Mouse (Mus musculus): ENCODE data around the gene Stum. TPM values are rescaled to one million over a fixed set of nuclear protein-coding genes. Genes with fewer than 3 reads are reported as not detected.
A peak's percentile ranks its signal among the peaks of the same experiment; 100 is the strongest.
"Not testable (repeated sequence)": the region's sequence is repeated elsewhere in the genome, so short reads cannot be mapped to it uniquely, and the experiment has no call there.

The Stum gene
- total RNA-seq (2022), result under 1 TPM; 0.12 to 0.75 (median 0.56) TPM

DNA sequence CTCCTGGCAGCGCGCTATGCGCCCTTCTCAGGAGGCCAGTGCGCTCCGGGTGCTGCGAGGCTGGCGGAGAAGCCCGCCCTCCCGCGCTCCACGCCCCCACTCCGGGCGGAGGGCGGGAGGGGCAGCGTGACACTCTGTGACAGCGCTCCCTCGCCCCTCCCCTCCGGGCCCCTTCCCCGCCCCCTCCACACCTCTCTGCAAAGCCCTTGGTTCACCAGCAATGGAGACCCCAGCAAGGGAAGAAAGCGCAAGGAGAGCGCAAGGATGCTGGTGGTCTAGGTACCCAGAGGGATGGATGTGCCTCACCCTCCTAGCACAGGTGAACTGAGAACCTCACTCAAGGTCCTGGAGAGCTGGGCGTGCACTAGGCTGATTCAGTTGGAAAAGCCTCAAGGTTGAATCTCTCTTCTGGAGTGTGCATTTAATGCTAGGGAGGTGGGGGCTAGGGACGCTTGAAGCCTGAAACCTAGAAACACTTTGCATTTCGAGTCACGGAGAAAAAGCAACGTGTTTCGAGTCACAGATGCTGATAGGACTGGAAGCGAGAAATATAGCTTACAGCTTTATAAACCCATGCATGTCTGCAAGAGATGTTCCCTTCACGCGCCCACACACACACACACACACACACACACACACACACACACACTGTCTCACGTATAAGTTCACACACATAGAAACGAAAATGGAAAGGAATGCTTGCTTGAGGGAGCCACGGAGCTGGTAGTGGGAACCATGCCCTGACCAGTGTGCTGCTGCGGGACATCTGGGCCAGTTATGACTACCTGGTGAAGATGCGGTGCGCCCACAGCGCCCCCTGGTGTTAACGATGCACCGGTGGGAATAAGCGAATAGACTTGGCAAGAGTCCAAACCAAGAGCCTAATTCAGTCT, at the start of gene Stum:
Gene Stum (minus strand): TSS at position 106 of the 893 bp plus-strand sequence.
- DNase-seq (ENCODE audit: low spot score in 2 of 2), result peak; percentile 64 to 78

DNA sequence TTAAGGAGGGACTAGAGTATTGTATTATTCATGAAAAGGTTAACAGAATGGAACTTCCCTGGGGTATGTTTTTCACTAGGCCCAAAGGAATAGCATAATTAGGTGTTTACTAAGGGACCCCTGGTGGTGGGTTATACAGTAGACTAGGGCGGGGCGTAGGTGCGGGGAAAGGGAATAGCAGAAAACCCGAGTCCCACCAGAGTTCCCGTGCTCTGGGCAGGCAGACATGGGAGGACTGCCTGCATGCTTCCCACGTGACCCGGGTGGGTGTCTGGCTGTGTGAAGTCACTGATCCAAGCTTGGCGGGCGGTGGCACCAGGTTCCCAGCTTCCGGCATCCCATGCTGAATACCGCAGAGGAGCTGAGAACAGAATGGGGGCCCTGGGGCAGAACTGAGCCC, 49.4 kb upstream of the Stum start:
- no peak for DNase-seq (ENCODE audit: low spot score in 2 of 2)

DNA sequence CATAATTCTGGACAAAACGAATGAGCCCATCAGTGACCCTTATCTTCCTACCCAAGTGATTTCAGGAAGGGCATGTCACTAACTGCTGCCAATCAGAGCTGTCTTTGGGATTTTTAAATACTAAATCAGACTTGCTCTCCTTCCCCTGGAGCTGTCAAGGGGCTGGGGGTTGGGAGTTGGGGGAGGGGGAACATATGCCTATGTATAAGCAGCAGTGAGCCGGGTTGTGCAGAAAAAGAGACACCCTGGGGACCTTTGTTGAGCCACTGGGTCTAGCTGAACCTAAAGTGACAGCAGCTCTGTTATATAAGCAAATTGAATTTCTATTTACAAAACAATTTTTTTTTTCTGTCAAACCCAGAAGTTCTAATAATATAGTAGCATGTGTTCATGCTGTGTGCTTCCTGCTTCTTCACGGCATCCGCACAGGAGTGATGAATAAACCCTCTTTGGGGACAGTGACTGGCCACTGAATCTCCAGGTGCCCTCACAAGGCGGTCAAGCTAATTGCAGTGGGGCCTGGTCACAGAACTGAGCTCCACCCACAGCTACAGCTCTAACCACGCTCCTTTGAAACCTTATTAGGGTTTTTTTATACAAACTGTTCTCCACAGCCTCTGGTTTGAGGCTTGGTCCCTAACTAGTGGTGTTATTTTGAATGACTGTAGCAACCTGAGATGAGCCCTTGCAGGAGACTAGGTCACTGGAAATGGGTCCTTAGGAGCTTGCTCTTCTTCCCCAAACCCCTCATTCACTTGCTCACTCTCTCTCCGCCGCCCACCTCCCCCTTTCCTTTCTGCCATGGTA, 47.4 kb upstream of the Stum start:
- DNase-seq (ENCODE audit: low spot score in 2 of 2), result no peak

DNA sequence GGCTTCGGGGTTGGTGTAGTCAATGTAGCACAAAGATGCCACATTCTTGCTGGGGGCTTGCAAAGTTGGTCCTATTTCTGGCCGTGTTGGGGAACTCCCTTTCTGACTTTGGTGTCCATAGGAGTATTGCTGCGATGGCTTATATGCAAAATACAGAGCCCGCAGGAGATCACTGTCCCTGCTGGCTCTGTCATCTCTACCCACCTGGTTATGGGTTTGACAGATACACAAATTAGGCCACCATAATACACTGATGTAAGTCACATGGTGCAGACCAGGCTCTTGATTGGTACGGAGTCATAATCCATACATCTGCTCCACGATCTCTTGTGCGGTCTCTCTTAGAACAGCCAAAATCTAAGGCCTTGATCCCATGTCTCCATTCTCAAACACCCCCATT, 46.5 kb upstream of the Stum start:
- DNase-seq (ENCODE audit: low spot score in 2 of 2), result no peak

DNA sequence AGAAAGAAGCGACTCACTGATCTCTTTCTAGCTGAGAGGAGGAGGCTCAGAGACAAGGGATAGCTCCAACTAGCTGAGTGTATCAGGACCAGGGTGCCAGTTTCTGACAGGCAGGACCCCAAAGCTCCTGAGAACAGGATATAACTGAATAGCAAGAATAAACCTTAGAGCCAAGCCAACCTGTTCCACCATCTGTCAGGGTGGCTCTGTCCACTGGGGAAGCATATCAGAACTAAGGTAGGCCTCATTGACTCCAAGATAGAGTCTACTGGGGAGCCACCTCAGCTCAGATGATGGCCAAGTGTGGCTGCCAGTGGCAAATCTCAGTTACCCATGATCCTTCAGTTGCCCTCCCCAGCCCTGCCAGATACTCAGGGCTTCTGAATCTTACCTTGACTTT, 42.0 kb upstream of the Stum start:
- DNase-seq (ENCODE audit: low spot score in 2 of 2), result no peak

DNA sequence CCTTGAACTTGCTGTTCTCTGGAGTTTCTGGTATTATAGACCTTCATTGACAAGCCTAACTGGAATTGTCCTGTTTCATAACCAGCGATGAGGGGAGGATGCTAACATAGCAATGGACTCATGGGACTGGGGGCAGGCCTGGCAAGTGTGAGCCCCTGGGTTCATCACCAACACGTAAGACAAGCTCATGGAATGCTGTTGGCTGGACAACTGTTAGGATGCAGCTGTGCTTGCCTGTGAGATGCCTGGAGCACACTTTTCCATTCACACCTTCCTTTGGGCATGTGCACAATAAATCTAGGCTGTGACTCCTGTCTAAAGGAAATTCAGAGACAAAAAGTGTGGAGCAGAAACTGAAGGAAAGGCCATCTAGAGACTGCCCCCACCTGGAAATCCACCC, 40.0 kb upstream of the Stum start:
- DNase-seq (ENCODE audit: low spot score in 2 of 2), result no peak

DNA sequence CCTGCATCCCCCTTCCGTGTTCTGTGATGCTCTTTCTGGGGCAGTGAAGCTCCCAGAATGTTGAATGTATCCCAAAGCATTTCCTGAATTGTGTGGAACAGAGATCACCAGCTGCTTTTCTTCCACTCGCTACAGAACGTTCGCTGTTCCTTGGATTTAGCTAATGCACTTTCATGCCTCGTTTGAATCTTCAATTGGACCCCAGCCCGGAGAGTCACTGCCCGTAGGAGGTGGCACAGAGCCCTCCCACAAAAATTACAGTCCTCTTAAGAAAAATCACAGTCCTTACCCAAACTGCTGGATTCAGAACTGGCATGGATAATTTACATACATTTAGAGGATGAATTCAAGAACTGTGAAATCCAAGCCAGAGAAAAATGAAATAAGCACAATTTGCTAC, 36.9 kb upstream of the Stum start:
- no peak for DNase-seq (ENCODE audit: low spot score in 2 of 2)

DNA sequence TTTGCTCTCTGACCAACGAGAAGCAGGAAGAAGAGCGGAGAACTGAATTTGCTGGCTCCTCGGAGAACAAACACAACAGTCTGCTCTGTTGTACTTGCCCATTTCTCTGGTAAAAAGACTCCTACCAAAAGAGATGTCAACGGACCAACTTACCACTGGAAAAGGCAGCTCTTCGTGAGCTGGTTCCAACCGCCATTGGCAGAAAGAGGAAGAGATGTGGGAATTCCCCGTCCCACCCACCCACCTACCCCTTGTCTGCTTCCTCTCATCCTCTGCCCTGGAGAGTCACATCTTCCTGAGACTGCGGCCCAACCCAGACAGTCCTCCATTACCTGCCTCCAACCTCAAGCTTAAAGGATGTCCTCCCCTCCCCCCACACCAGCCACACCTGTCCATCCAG, 36.2 kb upstream of the Stum start:
- DNase-seq (ENCODE audit: low spot score in 2 of 2), result no peak

DNA sequence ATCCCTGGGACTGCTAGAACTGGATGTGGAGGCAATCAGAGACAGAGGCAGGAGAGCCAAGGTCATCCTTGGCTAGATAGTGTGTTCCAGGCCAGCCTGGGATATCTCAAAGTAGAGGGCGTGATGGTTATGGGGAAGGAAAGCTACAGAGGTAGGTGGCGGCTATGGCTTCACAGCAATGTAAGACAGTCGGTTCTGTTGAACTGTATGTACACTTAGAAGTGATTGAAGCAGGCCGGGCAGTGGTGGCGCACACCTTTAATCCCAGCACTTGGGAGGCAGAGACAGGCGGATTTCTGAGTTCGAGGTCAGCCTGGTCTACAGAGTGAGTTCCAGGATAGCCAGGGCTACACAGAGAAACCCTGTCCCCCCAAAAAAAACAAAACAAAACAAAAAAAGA, 35.6 kb upstream of the Stum start:
- not testable (repeated sequence) for DNase-seq (ENCODE audit: low spot score in 2 of 2)

DNA sequence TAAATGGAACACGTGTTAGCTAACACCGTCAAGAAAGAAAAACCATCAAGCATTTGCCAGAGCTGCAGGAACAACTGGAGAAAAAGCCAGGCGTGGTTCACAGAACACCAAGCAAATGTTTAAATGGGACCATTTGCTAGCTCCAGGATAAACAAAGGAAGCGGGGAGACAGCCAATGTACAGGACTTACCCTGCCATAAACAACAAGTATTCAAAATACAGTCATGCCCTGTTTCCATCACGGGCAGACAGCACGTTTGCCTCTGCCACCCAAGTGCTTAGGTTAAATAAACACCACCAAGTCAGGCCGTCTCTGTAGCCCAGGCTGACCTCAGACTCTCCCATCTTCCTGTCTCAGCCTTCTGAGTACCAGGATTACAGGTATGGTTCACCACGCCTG, 35.1 kb upstream of the Stum start:
- DNase-seq (ENCODE audit: low spot score in 2 of 2), result no peak

DNA sequence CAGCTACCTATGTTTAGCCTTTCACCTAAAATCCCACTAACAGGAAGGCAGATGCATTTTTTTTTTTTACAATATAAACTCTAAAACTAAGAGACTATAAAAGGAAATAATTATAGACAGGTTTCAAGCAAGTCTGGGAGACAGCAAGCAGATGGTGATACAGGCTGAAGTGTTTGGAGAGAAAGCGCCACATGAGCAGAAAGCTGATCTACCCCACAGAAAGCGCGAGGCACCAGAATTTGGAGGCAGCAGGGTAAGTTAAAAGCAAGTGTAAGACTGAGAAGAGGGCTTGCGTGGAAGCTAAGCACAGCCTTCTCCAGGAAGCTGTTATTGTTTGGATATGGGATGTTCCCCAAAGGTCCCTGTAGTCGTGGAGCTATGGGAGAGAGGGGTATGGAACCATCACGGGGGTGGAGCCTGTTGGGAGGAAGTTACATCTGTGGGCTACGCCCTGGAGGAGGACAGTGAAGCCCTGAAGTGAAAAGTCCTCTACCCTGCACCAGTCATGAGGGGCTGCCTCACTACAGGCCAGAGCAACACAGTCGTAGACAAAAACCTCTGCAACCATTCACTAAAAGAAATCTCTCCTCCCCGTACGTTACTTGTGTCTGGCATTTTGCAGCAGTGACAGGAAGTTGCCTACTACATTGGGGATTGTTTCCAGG, 34.2 kb upstream of the Stum start:
- no peak for DNase-seq (ENCODE audit: low spot score in 2 of 2)

DNA sequence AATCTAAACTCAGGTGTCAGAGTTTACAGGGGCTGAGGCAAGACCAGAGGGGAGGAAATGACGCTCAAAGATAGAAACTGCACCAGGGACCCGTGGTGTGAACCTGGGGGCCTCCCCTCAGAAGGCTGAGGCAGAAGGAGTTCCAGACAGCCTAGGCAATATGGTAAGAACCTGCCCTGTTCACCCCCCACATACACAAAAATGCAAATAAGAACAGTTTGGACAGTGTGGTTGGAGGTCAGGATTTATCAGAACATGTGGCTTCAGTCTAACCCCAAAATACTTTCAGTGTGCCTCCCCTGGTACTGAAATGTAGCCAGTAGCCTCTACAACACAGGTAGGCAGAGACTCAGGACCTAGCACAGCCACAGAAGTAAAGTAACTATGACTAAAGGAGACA, 30.8 kb upstream of the Stum start:
- no peak for DNase-seq (ENCODE audit: low spot score in 2 of 2)

DNA sequence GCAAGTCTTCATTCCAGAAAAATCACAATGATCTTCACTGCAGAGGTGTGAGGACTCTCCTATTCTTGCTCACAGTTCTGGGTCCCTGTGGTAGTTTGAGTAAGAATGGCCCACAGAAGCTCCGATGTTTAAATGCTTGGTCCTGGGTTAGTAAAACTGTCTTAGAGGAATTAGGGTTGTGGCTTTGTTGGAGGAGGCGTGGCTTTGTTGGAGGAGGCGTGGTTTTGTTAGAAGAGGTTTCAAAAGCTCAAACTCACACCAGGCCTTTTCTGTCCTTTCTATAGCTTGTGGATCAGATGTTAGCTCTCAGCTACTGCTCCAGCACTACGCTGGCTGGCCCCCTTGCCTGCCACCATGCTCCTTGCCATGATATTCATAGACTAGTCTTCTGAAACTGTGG, 27.6 kb upstream of the Stum start:
- DNase-seq (ENCODE audit: low spot score in 2 of 2), result no peak

DNA sequence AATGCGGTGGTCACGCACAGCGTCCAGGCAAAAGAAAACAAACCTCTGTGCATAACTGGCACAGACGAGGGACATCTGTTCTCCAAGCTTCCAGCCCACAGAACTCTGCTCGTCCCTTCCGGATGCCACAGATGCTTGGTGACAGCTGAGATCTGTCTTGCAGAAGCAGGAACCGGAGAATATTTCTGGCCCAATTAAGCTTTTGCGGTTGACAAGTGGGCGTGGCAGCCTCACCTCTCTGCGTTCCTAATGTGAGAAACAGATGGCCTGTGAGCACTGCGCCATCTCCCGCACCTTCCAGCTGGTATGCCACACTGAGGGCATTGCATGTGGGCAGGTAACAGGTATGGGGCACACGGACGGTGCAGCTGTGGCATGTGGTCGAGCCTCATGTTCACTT, 27.1 kb upstream of the Stum start:
- no peak for DNase-seq (ENCODE audit: low spot score in 2 of 2)

DNA sequence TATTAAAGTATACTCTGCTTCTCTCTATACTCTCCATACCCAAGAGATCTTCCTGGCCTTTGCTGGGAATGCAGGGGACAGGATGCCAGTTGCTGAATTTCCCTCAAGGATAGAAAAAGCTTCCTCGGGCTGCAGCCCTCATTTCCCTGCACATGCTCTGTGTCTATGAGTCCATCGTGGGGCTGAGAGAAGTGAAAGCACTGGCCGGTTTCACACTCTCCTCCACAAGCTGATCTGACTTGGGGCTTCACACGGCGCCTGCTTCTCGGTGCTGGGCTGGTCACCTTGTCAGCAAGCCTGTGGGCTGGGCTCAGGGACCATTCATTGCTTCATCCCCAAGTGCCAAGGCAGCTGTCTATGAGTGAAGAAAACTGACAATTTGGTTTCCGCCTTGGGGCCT, 25.4 kb upstream of the Stum start:
- DNase-seq (ENCODE audit: low spot score in 2 of 2), result no peak

DNA sequence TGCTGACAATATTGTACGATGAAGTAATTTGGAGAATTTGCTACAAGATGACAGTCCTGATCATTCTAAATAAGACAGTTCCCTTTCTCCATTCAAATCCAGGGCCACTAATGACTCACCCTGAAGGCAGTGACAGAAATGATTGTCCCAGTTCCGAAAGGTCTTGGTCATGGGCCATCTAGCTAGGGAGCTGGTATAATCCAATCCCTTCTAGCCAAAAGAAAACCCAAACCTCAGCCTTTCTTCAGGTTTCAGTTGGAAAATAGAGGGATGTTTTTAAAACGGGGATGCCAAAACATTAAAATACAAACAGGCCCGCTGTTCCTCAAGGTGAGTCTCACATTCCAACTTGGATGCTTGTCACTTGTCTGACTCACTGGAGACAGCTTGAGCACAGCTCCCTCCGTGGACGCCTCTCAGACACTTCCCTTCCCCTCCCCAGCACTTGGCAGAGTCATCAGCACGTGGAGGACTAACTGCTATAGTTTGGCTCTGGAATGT, 24.0 kb upstream of the Stum start:
- no peak for DNase-seq (ENCODE audit: low spot score in 2 of 2)

DNA sequence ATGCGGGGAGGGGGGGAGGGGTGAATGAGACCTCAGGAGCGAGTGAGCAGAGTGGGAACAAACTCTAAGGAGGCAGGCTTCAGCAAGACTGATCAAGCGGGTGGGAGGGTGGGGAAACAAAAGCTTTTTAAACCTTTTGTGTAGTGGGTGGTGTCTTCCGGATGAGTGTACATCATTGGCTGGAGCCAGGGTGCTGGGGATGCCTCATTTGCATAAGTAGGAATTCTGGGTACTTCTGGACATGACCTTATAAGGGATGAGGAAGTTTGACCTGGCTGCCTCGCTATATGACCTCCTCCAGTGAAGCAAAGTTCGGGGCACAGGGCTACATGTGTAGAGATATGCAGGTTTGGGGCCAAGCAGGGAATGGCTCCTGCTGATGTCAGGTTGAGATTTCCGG, 23.0 kb upstream of the Stum start:
- DNase-seq (ENCODE audit: low spot score in 2 of 2), result no peak

DNA sequence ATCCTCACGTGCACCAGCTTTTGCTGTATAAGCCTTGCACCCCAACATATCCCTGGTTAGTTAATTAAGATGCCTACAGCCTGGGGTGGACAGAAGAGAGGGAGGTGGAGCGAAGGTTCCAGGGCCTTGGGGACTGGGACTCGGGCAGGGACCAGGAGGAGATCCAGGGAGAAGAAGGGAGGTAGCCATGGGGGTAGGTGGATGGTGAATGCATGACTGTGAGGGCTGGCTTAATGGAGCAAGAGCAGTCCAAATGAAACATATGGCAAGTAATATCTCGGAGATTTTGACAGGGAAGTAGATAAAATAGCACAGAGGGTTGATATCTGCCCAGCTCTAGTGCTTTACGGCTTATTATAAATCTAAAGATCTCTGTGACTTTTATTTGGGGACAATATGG, 21.6 kb upstream of the Stum start:
- no peak for DNase-seq (ENCODE audit: low spot score in 2 of 2)

DNA sequence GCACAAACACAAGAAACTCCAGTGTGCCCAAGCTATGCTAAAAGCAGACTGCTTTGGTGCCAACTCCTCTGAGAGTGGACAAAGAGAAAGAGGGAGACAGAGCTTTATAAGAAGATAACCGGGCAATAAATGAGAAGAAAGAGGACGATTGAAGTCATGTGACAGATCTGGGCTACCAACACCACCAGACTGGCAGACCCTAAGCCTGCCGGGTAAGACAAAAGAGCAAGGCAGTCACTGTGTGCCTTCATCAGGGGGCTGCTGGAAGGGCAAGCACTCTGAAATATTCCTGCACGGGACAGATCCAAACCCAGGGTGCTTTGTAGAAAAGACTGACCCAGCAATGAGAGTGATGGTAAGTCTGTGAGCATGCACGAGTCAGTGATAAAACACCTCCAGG, 20.2 kb upstream of the Stum start:
- no peak for DNase-seq (ENCODE audit: low spot score in 2 of 2)

DNA sequence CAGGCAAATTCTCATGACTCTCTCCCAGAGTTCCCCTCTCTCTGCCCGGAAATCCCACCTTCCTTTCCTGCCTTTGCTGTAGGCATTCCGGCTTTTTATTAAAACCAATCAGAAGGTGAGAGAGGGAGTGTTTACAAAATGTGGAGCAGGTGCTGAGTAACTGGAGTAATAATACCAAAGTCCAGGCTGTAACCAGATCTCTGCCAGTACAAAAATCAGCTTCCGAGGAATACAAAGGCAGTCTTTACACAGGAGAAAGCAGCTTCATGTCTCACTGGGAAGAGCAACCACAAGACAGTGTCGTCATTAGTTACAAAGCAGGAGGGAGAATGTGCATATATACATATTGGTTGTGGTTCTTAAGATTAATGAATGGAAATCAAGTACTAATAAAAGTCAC, 19.3 kb upstream of the Stum start:
- DNase-seq (ENCODE audit: low spot score in 2 of 2), result no peak

DNA sequence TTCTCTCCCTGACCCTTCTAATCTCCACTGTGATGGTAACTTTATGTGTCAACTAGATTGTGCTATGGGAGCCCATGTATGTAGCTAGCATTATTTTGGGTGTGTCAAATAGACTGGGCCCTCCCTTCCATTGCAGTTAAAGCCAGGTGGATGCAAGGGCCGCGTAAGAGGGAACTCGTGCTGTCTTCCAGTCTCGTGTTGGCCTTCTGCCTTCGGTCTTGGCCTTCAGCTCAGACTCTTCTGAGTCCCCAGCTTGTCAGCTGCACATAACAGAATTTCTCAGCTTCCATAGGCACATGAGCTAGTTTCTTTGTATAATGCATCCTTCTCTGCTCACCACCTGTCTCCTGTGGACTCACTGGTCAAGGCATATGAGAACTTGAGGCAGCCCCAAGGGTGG, 17.3 kb upstream of the Stum start:
- DNase-seq (ENCODE audit: low spot score in 2 of 2), result no peak

DNA sequence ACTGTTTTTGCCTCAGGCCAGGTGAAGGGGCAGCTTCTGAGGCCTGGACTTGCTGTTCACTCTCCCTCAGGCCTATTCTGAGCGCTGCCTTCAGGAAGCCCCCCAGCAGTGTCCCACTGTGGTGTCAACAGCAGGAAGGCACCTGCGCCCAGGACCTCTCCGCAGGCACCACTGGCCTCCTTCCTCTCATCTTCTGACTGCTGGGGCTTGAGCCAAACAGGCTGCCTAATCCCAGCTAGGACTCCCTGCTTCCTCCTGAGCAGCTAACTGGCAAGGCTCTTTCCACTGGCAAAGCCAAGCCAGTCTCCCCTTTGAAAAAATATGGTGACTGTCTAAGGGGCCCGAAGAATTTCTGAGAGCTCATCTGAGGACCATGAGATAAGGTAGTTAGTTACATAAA, 16.9 kb upstream of the Stum start:
- no peak for DNase-seq (ENCODE audit: low spot score in 2 of 2)

Measured in gastrocnemius, adult 8-10 months (tissue).